Mouse (Mus musculus) neural tube, embryonic 12.5 days (tissue): ENCODE data around the gene RPS10-NUDT3. TPM values are rescaled to one million over a fixed set of nuclear protein-coding genes. Genes with fewer than 3 reads are reported as not detected.

Experiments used
- ATAC-seq: fragments of 200-750 bp; cut with Nextera tagmentation; 2 replicates; pipeline ENCODE4 v1.8.0; 2017; ENCODE audit warnings: low read depth, mild to moderate bottlenecking, moderate TSS enrichment, moderate library complexity; ENCODE audit not compliant: low FRiP score
- H3K27ac ChIP-seq: fragments of 300-500 bp; sonication (generic); 2 replicates; pipeline ENCODE4 v1.5.1; 2016
- H3K27me3 ChIP-seq: fragments of 300-500 bp; sonication (generic); replicated peaks from 2 replicates; pipeline ENCODE4 v1.6.1; 2016; ENCODE audit warnings: mild to moderate bottlenecking
- H3K36me3 ChIP-seq: fragments of 300-500 bp; sonication (generic); 2 replicates; pipeline ENCODE4 v1.6.1; 2016; ENCODE audit warnings: mild to moderate bottlenecking
- H3K4me1 ChIP-seq: fragments of 300-500 bp; sonication (generic); 2 replicates; pipeline ENCODE4 v1.6.1; 2016
- H3K4me2 ChIP-seq: fragments of 300-500 bp; sonication (generic); replicated peaks from 2 replicates; pipeline ENCODE4 v1.6.1; 2016; ENCODE audit warnings: mild to moderate bottlenecking
- H3K4me3 ChIP-seq: fragments of 300-500 bp; sonication (generic); 2 replicates; pipeline ENCODE4 v1.5.1; 2016
- H3K9ac ChIP-seq: fragments of 300-500 bp; sonication (generic); 2 replicates; pipeline ENCODE4 v1.6.1; 2016; ENCODE audit warnings: mild to moderate bottlenecking
- H3K9me3 ChIP-seq: fragments of 300-500 bp; sonication (generic); 2 replicates; pipeline ENCODE4 v1.6.1; 2016; ENCODE audit warnings: mild to moderate bottlenecking
- WGBS: fragments of 180-500 bp; shearing (Covaris S2); methylation state at CpG from one replicate; pipeline ENCODE4 v1.1.7; 2016; 5-methylcytosine and 5-hydroxymethylcytosine counted together
- polyA plus RNA-seq: library from polyadenylated mRNA; unstranded; fragments of >200 nt; fragmentation: Nextera tagmentation; extraction: Ambion mirVana; gene quantifications from 2 replicates; pipeline ENCODE4 v1.2.1, GENCODE M21; 2016

The RPS10-NUDT3 gene
- polyA plus RNA-seq, 1 experiment from 2014 or later: not detected

GRCm38 (mm10) chr17:27600869-27601268 lies 34.2 kb downstream of the RPS10-NUDT3 start:
- peaks cover 7% of the 10 kb centered on the region for H3K36me3 ChIP-seq
- no peaks in the 10 kb centered on the region for H3K27me3 ChIP-seq
- H3K4me2 ChIP-seq: no peak overlapping the region
- no peak overlapping the region for H3K27ac ChIP-seq
- H3K9me3 ChIP-seq: no peaks in the 10 kb centered on the region
- H3K4me1 ChIP-seq: peaks cover 29% of the 10 kb centered on the region
- no peak for ATAC-seq
- H3K4me3 ChIP-seq: no peak overlapping the region
- WGBS: 71% methylated on average over 5 of the region's 5 CpGs
- no peak overlapping the region for H3K9ac ChIP-seq

DNA sequence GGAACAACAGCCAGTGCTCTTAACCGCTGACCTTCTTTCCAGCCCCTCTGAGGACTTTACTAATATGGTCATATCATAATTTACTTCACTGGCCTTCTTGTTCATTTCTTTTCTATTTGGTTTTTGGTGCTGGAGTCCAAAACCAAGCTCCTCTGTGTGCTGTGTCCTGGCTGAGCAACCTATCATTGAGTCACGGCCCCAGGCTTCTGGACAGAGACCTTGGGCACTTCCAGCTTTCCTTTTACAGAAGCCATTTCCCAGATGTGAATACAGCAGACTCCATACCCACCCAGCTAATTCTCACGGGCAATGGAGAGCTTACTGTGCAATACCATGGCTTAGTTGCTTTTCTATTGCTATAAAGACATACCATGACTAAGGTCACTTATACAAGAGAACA lies 34.7 kb downstream of the RPS10-NUDT3 start:
- Histone ChIP-seq H3K4me1 (peaks cover 29% of the 10 kb centered on the region), H3K9ac (no peak overlapping the region), H3K4me2 (no peak overlapping the region), H3K27me3 (no peaks in the 10 kb centered on the region), H3K9me3 (no peaks in the 10 kb centered on the region), H3K27ac (no peak overlapping the region), H3K36me3 (peaks cover 13% of the 10 kb centered on the region), H3K4me3 (no peak overlapping the region)
- no peak for ATAC-seq
- WGBS: 92% methylated on average over 3 of the region's 3 CpGs

DNA sequence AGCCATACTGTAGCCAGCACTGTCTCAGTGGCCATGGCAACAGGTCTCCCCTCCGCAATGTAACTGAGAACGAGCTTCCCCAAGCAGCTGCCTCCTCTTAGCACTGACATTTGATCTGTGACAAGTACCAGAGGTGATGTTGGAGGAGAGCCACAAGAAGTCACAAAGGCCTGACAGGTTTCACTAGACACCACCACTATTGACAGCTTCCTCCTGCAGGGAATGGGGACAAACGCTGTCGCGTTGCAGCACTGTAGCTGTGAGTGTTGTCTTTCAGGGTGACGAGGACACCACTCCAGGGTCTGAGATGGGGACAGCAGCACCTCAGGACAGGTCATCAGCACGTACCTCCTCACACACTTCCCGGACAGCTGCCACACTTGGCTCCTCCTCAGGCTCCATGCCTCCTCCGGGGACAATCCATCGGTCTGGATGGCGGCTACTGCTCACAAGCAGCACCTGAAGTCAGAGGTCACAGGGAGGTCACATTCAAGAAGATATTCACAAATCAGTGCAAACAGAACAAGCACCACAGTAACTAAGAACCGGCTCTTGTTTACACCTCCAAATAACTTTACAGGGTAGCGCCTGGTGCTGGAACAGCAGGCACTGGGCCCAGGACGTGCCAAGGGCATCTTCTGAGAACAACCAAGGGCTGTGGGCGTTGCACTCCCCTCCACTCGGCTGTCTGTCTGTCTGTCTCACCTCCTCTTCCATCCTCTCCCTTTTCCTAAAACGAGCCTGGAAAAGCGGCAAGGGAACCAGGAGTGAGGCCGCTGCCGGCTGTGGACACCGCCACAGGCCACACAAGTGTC lies 38.4 kb downstream of the RPS10-NUDT3 start:
- Histone ChIP-seq H3K9ac (no peak overlapping the region), H3K27me3 (no peaks in the 10 kb centered on the region), H3K27ac (no peak overlapping the region), H3K4me3 (no peak overlapping the region), H3K36me3 (peaks cover 45% of the 10 kb centered on the region), H3K4me2 (no peak overlapping the region), H3K9me3 (no peaks in the 10 kb centered on the region), H3K4me1 (peaks cover 8% of the 10 kb centered on the region)
- WGBS: 87% methylated on average over 21 of the region's 21 CpGs
- no peak for ATAC-seq

- Histone ChIP-seq H3K36me3 (peaks cover 50% of the 10 kb centered on the region), H3K4me1 (peaks cover under 1% of the 10 kb centered on the region), H3K4me2 (no peak overlapping the region), H3K9me3 (no peaks in the 10 kb centered on the region), H3K9ac (no peak overlapping the region), H3K27me3 (no peaks in the 10 kb centered on the region), H3K27ac (no peak overlapping the region), H3K4me3 (no peak overlapping the region)
- WGBS: 95% methylated on average over 15 of the region's 15 CpGs
- no peak for ATAC-seq
Observed at GRCm38 (mm10) chr17:27595659-27596375, 39.2 kb downstream of the RPS10-NUDT3 start.

- H3K36me3 ChIP-seq: peaks cover 75% of the 10 kb centered on the region
- WGBS: 99% methylated on average over 7 of the region's 7 CpGs
- no peak overlapping the region for H3K27ac ChIP-seq
- H3K4me3 ChIP-seq: no peak overlapping the region
- H3K27me3 ChIP-seq: no peaks in the 10 kb centered on the region
- no peak overlapping the region for H3K9ac ChIP-seq
- ATAC-seq: no peak
- H3K4me1 ChIP-seq: no peaks in the 10 kb centered on the region
- H3K4me2 ChIP-seq: no peak overlapping the region
- no peaks in the 10 kb centered on the region for H3K9me3 ChIP-seq
Observed at GRCm38 (mm10) chr17:27592565-27592910, 42.5 kb downstream of the RPS10-NUDT3 start.

DNA sequence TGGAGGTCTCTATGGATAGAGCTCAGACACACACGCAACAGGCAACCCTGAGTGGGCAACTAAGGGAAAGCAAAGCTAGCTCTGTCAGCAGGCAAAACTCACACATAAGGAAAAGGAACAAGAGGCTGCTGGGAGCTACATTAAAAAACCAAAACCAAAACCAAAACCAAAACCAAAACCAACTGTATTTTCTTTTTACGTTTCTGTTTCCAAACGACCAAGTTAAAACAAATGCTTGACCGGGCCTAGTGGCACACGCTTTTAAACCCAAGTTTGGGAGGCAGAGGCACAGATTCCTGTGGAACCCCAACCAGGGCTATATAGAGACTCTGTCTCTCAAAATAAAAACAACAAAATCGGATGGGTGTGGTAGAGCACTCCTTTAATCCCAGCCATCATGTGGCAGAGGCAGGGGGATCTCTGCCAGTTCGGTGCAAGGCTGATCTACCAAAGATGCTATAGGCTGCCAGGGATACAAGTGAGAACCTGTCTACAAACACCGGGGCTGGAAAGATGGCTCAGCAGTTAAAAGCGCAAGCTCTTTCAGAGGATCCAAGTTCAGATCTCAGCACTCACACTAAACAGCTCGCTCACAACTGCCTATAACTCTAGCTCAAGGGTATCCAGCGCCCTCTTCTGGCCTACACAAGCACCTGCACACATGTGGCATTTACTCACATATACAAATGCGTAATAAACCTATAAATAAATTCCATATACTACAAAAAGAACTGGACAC lies 43.0 kb downstream of the RPS10-NUDT3 start:
- Histone ChIP-seq H3K9ac (no peak overlapping the region), H3K27me3 (no peaks in the 10 kb centered on the region), H3K4me2 (no peak overlapping the region), H3K9me3 (no peaks in the 10 kb centered on the region), H3K4me3 (no peak overlapping the region), H3K27ac (no peak overlapping the region), H3K36me3 (peaks cover 75% of the 10 kb centered on the region), H3K4me1 (no peaks in the 10 kb centered on the region)
- WGBS: 91% methylated on average over 12 of the region's 12 CpGs
- ATAC-seq: no peak

GRCm38 (mm10) chr17:27588231-27588630 lies 46.8 kb downstream of the RPS10-NUDT3 start:
- peaks cover 65% of the 10 kb centered on the region for H3K36me3 ChIP-seq
- H3K4me1 ChIP-seq: no peaks in the 10 kb centered on the region
- 0 out of 2 replicates have a peak overlapping the region, but pooled peaks have one; percentile 35 for H3K9ac ChIP-seq
- H3K4me2 ChIP-seq: no peak overlapping the region
- no peaks in the 10 kb centered on the region for H3K27me3 ChIP-seq
- H3K4me3 ChIP-seq: no peak overlapping the region
- ATAC-seq: no peak
- 84% methylated on average over 8 of the region's 8 CpGs for WGBS
- no peaks in the 10 kb centered on the region for H3K9me3 ChIP-seq
- no peak overlapping the region for H3K27ac ChIP-seq

- WGBS: 81% methylated on average over 12 of the region's 12 CpGs
- Histone ChIP-seq H3K4me3 (no peak overlapping the region), H3K27ac (no peak overlapping the region), H3K9ac (no peak overlapping the region), H3K4me1 (no peaks in the 10 kb centered on the region), H3K9me3 (no peaks in the 10 kb centered on the region), H3K27me3 (no peaks in the 10 kb centered on the region), H3K4me2 (no peak overlapping the region), H3K36me3 (peaks cover 65% of the 10 kb centered on the region)
- ATAC-seq: no peak
Observed at GRCm38 (mm10) chr17:27587252-27587651, 47.8 kb downstream of the RPS10-NUDT3 start.

DNA sequence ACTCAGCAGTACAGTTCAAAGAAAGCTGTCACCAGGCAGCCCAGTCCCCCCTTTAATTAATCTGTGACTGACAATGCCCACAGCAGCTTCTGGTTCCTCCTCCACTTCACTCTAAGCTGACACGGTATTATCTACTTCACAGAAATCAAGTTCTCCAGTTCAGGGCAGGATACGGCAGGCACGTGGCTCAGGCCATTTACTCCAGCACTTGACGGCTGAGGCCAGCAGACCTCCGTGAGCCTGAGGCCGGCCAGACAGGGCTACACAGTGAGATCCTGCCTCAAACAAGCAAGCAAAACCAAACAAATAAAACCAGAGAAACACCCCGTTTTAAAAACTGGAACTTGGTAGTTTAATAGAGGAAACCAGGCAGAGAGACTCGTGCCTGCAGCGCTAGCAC lies 48.4 kb downstream of the RPS10-NUDT3 start:
- H3K27me3 ChIP-seq: no peaks in the 10 kb centered on the region
- H3K9me3 ChIP-seq: no peaks in the 10 kb centered on the region
- H3K9ac ChIP-seq: no peak overlapping the region
- 80% methylated on average over 9 of the region's 9 CpGs for WGBS
- no peak for ATAC-seq
- no peak overlapping the region for H3K4me2 ChIP-seq
- peaks cover 65% of the 10 kb centered on the region for H3K36me3 ChIP-seq
- no peaks in the 10 kb centered on the region for H3K4me1 ChIP-seq
- no peak overlapping the region for H3K4me3 ChIP-seq
- no peak overlapping the region for H3K27ac ChIP-seq

GRCm38 (mm10) chr17:27583185-27583894 lies 51.7 kb downstream of the RPS10-NUDT3 start:
- Histone ChIP-seq H3K9me3 (no peaks in the 10 kb centered on the region), H3K4me3 (no peak overlapping the region), H3K27me3 (no peaks in the 10 kb centered on the region), H3K9ac (no peak overlapping the region), H3K4me1 (no peaks in the 10 kb centered on the region), H3K4me2 (no peak overlapping the region), H3K27ac (no peak overlapping the region), H3K36me3 (peaks cover 76% of the 10 kb centered on the region)
- no peak for ATAC-seq
- 92% methylated on average over 13 of the region's 13 CpGs for WGBS

GRCm38 (mm10) chr17:27580392-27581068 lies 54.5 kb downstream of the RPS10-NUDT3 start:
- H3K9me3 ChIP-seq: no peaks in the 10 kb centered on the region
- H3K27ac ChIP-seq: no peak overlapping the region
- no peak overlapping the region for H3K9ac ChIP-seq
- peaks cover 85% of the 10 kb centered on the region for H3K36me3 ChIP-seq
- 93% methylated on average over 20 of the region's 20 CpGs for WGBS
- no peaks in the 10 kb centered on the region for H3K4me1 ChIP-seq
- no peak overlapping the region for H3K4me3 ChIP-seq
- no peak overlapping the region for H3K4me2 ChIP-seq
- no peak for ATAC-seq
- no peaks in the 10 kb centered on the region for H3K27me3 ChIP-seq
